Mouse (Mus musculus): Measurements from ENCODE around the gene Zcchc17.

DNA sequence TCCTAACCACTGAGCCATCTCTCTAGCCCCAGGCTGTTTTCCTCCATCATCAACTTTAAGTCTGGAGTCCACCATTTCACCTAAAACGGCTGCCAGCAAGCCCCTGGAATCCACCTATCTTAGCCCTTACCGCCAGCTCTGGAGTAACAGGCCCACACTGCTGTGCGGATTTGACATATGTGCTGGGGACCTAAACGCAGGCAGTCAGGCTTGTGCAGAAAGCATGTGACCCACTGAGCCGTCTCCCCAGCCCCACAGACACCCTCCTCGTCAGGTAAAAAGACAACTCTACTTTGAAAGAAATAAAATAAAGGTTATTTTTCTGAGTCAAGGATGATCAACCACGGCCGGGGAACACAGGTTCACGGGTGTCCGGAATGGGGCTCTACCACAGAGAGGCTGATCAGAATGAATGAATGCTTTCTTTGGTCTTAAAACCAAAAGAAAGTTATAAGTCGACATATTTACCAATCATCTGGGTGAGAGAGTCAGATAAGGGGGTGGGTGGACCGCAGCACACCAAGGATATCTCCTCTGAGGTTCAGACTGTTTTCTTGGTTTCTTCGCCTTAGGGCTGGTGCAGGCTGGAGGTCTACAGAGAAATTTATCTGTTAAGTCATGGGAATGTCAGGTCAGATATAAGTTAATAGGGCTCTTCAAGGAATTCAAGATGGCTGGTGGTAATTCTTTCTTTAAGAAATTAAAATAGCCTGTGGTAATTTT lies 63.3 kb downstream of the Zcchc17 start:
- TF ChIP-seq POLR2AphosphoS2 (IDR thresholded peaks at IDR 0.05; ENCODE audit: low read depth, low read length) = no peak
- TF ChIP-seq CTCF (conservative IDR thresholded peaks at IDR 0.05 in 1 of 2, IDR thresholded peaks at IDR 0.05 in 1 of 2; ENCODE audit: low read depth in 2 of 2, low read length in 2 of 2) = no peak
- no peak for TF ChIP-seq POLR2A (IDR thresholded peaks at IDR 0.05; ENCODE audit: low read depth, low read length)
- TF ChIP-seq USF1 (IDR thresholded peaks at IDR 0.05; ENCODE audit: low read depth, low read length) = no peak
